Mouse (Mus musculus) MEL (cell line): ENCODE results near the gene Perp. TPM values are rescaled to one million over a fixed set of nuclear protein-coding genes. Genes with fewer than 3 reads are reported as not detected.
A peak's percentile ranks its signal among the peaks of the same experiment; 100 is the strongest.

Experiments used
- DNase-seq: peaks from one replicate; pipeline ENCODE4 v3.0.0; 2011; ENCODE audit warnings: low read depth, low spot score
- H3K27ac ChIP-seq: 2 replicates; pipeline ENCODE4 v1.5.1; 2012; ENCODE audit warnings: low read depth, mild to moderate bottlenecking, control low read depth, low read length, moderate library complexity; ENCODE audit not compliant: control insufficient read depth
- H3K27me3 ChIP-seq, 2 experiments: fragments of 150-350 bp in 1 of 2; sonication (generic) in 1 of 2; 2 replicates each; pipeline ENCODE4 v1.6.1; 2012; ENCODE audit warnings: low read length in 2 of 2, mild to moderate bottlenecking in 2 of 2, improper control_type of control experiment in 1 of 2, moderate library complexity in 1 of 2; ENCODE audit not compliant: insufficient read depth in 2 of 2, control insufficient read depth in 1 of 2
- H3K36me3 ChIP-seq, 2 experiments: 2 replicates each; pipeline ENCODE4 v1.6.1; 2012 to 2014; ENCODE audit warnings: low read length in 2 of 2, improper control_type of control experiment in 1 of 2, inconsistent platforms in 1 of 2, mild to moderate bottlenecking in 1 of 2; ENCODE audit not compliant: insufficient read depth in 2 of 2, control insufficient read depth in 1 of 2
- H3K4me1 ChIP-seq, 2 experiments: fragments of 150-350 bp in 1 of 2; sonication (generic) in 1 of 2; 2 replicates each; pipeline ENCODE4 v1.6.1; 2012; ENCODE audit warnings: low read length in 2 of 2, improper control_type of control experiment in 1 of 2, mild to moderate bottlenecking in 1 of 2; ENCODE audit not compliant: insufficient read depth in 2 of 2, control insufficient read depth in 1 of 2
- H3K4me3 ChIP-seq, 2 experiments: fragments of 150-350 bp in 1 of 2; sonication (generic) in 1 of 2; 2 replicates each; pipeline ENCODE4 v1.5.1; 2012; ENCODE audit warnings: low read depth in 2 of 2, low read length in 2 of 2, mild to moderate bottlenecking in 2 of 2, moderate library complexity in 2 of 2, control low read depth in 1 of 2, improper control_type of control experiment in 1 of 2; ENCODE audit not compliant: control insufficient read depth in 1 of 2, insufficient read depth in 1 of 2
- H3K79me2 ChIP-seq: 2 replicates; pipeline ENCODE4 v1.6.1; 2012; ENCODE audit warnings: mild to moderate bottlenecking, low read length, moderate library complexity; ENCODE audit not compliant: control insufficient read depth, poor library complexity, insufficient read depth
- H3K9ac ChIP-seq: 2 replicates; pipeline ENCODE4 v1.6.1; 2012; ENCODE audit warnings: low read depth, mild to moderate bottlenecking, control low read depth, low read length, moderate library complexity; ENCODE audit not compliant: control insufficient read depth, poor library complexity, severe bottlenecking
- H3K9me3 ChIP-seq: fragments of 150-350 bp; sonication (generic); replicated peaks from 2 replicates; pipeline ENCODE4 v1.6.1; 2012; ENCODE audit warnings: mild to moderate bottlenecking, low read length, improper control_type of control experiment, moderate library complexity; ENCODE audit not compliant: insufficient read depth
- BHLHE40 ChIP-seq: IDR thresholded peaks from 2 replicates; pipeline ENCODE4 v1.6.1; 2012; ENCODE audit warnings: low read depth, mild to moderate bottlenecking, inconsistent platforms, low read length, improper control_type of control experiment, borderline replicate concordance
- CTCF ChIP-seq, 3 experiments: IDR thresholded peaks in 2 of 3; conservative IDR thresholded peaks in 1 of 3; 2 replicates each; pipeline ENCODE4 v1.5.1; 2011 to 2012; ENCODE audit warnings: low read length in 3 of 3, low read depth in 2 of 3, mild to moderate bottlenecking in 2 of 3, improper control_type of control experiment in 1 of 3, inconsistent platforms in 1 of 3, mixed read lengths in 1 of 3, moderate library complexity in 1 of 3; ENCODE audit not compliant: control insufficient read depth in 1 of 3, insufficient read depth in 1 of 3, poor library complexity in 1 of 3, severe bottlenecking in 1 of 3
- E2F4 ChIP-seq: IDR thresholded peaks from 2 replicates; pipeline ENCODE4 v1.6.1; 2011; ENCODE audit warnings: low read depth, low read length, improper control_type of control experiment, borderline replicate concordance
- EP300 ChIP-seq, 2 experiments: IDR thresholded peaks; 2 replicates each; pipeline ENCODE4 v1.6.1; 2011; ENCODE audit warnings: improper control_type of control experiment in 2 of 2, low read length in 2 of 2, low read depth in 1 of 2, mild to moderate bottlenecking in 1 of 2
- GATA1 ChIP-seq: IDR thresholded peaks from 2 replicates; pipeline ENCODE4 v1.6.1; 2011; ENCODE audit warnings: low read depth, low read length, improper control_type of control experiment
- HCFC1 ChIP-seq: IDR thresholded peaks from 2 replicates; pipeline ENCODE4 v1.6.1; 2012; ENCODE audit warnings: low read depth, mild to moderate bottlenecking, inconsistent platforms, low read length, improper control_type of control experiment, moderate library complexity
- JUND ChIP-seq: IDR thresholded peaks from 2 replicates; pipeline ENCODE4 v1.6.1; 2011; ENCODE audit warnings: low read depth, mild to moderate bottlenecking, improper control_type of control experiment, low read length
- MAX ChIP-seq: IDR thresholded peaks from 2 replicates; pipeline ENCODE4 v1.6.1; 2011; ENCODE audit warnings: low read length, improper control_type of control experiment
- MEF2A ChIP-seq: IDR thresholded peaks from 2 replicates; pipeline ENCODE4 v1.6.1; 2014; ENCODE audit warnings: low read depth, mild to moderate bottlenecking, inconsistent platforms, low read length, improper control_type of control experiment; ENCODE audit not compliant: poor library complexity, insufficient replicate concordance, severe bottlenecking; ENCODE audit errors: extremely low read depth
- MYC ChIP-seq: IDR thresholded peaks from 2 replicates; pipeline ENCODE4 v1.6.1; 2011; ENCODE audit warnings: low read depth, mild to moderate bottlenecking, low read length, improper control_type of control experiment, moderate library complexity
- NRF1 ChIP-seq: IDR thresholded peaks from 2 replicates; pipeline ENCODE4 v1.6.1; 2014; ENCODE audit warnings: low read depth, mild to moderate bottlenecking, inconsistent platforms, low read length, improper control_type of control experiment, moderate library complexity; ENCODE audit not compliant: poor library complexity, insufficient read depth, severe bottlenecking
- POLR2A ChIP-seq, 2 experiments: IDR thresholded peaks; 2 replicates each; pipeline ENCODE4 v1.6.1; 2011 to 2012; ENCODE audit warnings: low read length in 2 of 2, mild to moderate bottlenecking in 2 of 2, control low read depth in 1 of 2, improper control_type of control experiment in 1 of 2, low read depth in 1 of 2, moderate library complexity in 1 of 2; ENCODE audit not compliant: control insufficient read depth in 1 of 2, insufficient read depth in 1 of 2, poor library complexity in 1 of 2
- POLR2AphosphoS5 ChIP-seq: IDR thresholded peaks from 2 replicates; pipeline ENCODE4 v1.6.1; 2012; ENCODE audit warnings: low read depth, borderline replicate concordance, mild to moderate bottlenecking, inconsistent platforms, low read length, moderate library complexity, mixed read lengths
- RAD21 ChIP-seq: IDR thresholded peaks from 2 replicates; pipeline ENCODE4 v1.6.1; 2011; ENCODE audit warnings: mild to moderate bottlenecking, low read depth, low read length, improper control_type of control experiment
- RCOR1 ChIP-seq: IDR thresholded peaks from 2 replicates; pipeline ENCODE4 v1.6.1; 2012; ENCODE audit warnings: low read depth, mild to moderate bottlenecking, inconsistent platforms, low read length, improper control_type of control experiment
- SMC3 ChIP-seq: IDR thresholded peaks from 2 replicates; pipeline ENCODE4 v1.6.1; 2011; ENCODE audit warnings: low read depth, low read length, improper control_type of control experiment
- TAL1 ChIP-seq: IDR thresholded peaks from 2 replicates; pipeline ENCODE4 v1.6.1; 2012; ENCODE audit warnings: mild to moderate bottlenecking, inconsistent platforms, low read length, moderate library complexity, mixed read lengths
- TCF12 ChIP-seq: IDR thresholded peaks from 2 replicates; pipeline ENCODE4 v1.6.1; 2014; ENCODE audit warnings: low read depth, mild to moderate bottlenecking, inconsistent platforms, low read length, improper control_type of control experiment, moderate library complexity
- USF1 ChIP-seq: IDR thresholded peaks from 2 replicates; pipeline ENCODE4 v1.6.1; 2014; ENCODE audit warnings: low read depth, mild to moderate bottlenecking, inconsistent platforms, low read length, improper control_type of control experiment, moderate library complexity
- ZMIZ1 ChIP-seq: IDR thresholded peaks from 2 replicates; pipeline ENCODE4 v1.6.1; 2012; ENCODE audit warnings: low read depth, mild to moderate bottlenecking, inconsistent platforms, low read length, improper control_type of control experiment, moderate library complexity
- ZNF384 ChIP-seq: IDR thresholded peaks from 2 replicates; pipeline ENCODE4 v1.6.1; 2012; ENCODE audit warnings: low read depth, mild to moderate bottlenecking, inconsistent platforms, low read length, improper control_type of control experiment
- polyA plus RNA-seq, 2 experiments: library from polyadenylated mRNA; stranded (reverse) in 1 of 2; unstranded in 1 of 2; fragments of >175 nt in 1 of 2; fragments of >200 nt in 1 of 2; gene quantifications; 2 replicates each; pipeline versions ENCODE4 v1.2.1 to v1.2.4; 2012; ENCODE audit warnings: low replicate concordance in 2 of 2, low read depth in 1 of 2; ENCODE audit not compliant: insufficient read length in 2 of 2, insufficient read depth in 1 of 2, missing spikeins in 1 of 2
- total RNA-seq: library from RNA; depleted of rRNA; stranded (reverse); fragments of 300-350 nt; gene quantifications from 2 replicates; pipeline ENCODE4 v1.2.3, GENCODE M21; 2012

Perp gene
- total and polyA plus RNA-seq, 3 experiments = not detected

GRCm38 (mm10) chr10:18861418-18861817, 16.6 kb downstream of the Perp start:
- TF ChIP-seq ZMIZ1 (no peak), E2F4 (no peak), RAD21 (no peak), POLR2AphosphoS5 (no peak), TCF12 (no peak)
- DNase-seq = no peak
- H3K27ac ChIP-seq = no peak overlapping the region
- H3K9me3 ChIP-seq = no peaks in the 10 kb centered on the region
- H3K27me3 ChIP-seq = peaks cover 0 to under 1% of the 10 kb centered on the region in 2 experiments; a peak in 1 of 4 replicates
- no peaks in the 10 kb centered on the region for H3K36me3 ChIP-seq
- H3K4me3 ChIP-seq = no peak overlapping the region
- H3K79me2 ChIP-seq = no peaks in the 10 kb centered on the region
- H3K9ac ChIP-seq = no peak overlapping the region
- H3K4me1 ChIP-seq = no peaks in the 10 kb centered on the region

DNA sequence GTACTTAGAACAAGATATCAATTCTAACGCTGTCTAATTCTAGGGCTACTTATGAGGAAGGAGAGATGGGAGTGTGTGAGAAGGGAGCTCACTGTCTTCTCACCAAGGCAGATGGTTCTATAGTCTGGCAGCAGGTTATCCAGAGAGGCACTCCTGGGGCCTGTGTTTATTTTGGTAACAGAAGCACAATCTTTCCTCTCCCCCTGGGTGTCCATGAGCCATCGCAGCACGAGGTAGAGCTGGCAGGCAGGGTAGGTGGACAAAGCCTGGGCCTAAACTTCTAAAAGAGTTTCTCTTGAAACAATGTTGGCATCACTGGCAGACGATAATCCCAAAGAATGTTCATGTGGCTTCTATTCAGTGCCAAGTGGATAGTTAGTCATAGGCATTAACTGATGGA, 18.5 kb downstream of the Perp start:
- no peak overlapping the region for H3K4me3 ChIP-seq
- no peak for DNase-seq
- no peaks in the 10 kb centered on the region for H3K9me3 ChIP-seq
- H3K9ac ChIP-seq = no peak overlapping the region
- H3K79me2 ChIP-seq = no peaks in the 10 kb centered on the region
- H3K4me1 ChIP-seq = no peaks in the 10 kb centered on the region
- no peaks in the 10 kb centered on the region; a peak in 1 of 4 replicates for H3K27me3 ChIP-seq
- no peak for TF ChIP-seq CTCF (IDR thresholded peaks at IDR 0.05 in 2 of 3, conservative IDR thresholded peaks at IDR 0.05 in 1 of 3; ENCODE audit: control insufficient read depth in 1 of 3, insufficient read depth in 1 of 3, low read depth in 2 of 3, low read length in 3 of 3, poor library complexity in 1 of 3, severe bottlenecking in 1 of 3)
- TF ChIP-seq TCF12 = no peak
- TF ChIP-seq RCOR1 = no peak
- no peak overlapping the region for H3K27ac ChIP-seq
- H3K36me3 ChIP-seq = no peaks in the 10 kb centered on the region

DNA sequence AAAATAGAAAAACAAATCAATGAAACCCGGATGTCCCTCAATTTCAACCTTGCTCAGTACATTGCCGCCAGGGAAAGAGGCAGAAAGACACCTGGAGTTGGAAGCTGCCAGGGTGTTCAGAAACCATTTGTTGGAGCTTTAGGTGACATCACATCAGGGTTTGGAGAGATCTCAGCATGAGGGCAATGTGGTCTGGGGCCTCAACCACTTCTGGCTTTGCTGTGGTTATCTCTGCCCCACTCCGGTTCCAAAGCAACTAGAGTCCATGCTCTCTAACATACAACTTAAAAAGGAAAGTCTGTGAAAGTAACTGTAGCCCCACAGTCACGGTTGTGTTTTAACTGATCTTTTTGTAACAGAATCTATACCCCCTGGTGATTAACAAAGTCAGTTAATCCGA, 19.9 kb downstream of the Perp start:
- Histone ChIP-seq H3K4me1 (no peaks in the 10 kb centered on the region), H3K36me3 (no peaks in the 10 kb centered on the region), H3K9ac (no peak overlapping the region), H3K27me3 (no peaks in the 10 kb centered on the region; a peak in 1 of 4 replicates), H3K27ac (no peak overlapping the region), H3K4me3 (no peak overlapping the region), H3K79me2 (no peaks in the 10 kb centered on the region), H3K9me3 (no peaks in the 10 kb centered on the region)
- DNase-seq = no peak
- TF ChIP-seq USF1 (no peak), SMC3 (no peak)

- Histone ChIP-seq H3K4me3 (no peak overlapping the region), H3K27me3 (no peaks in the 10 kb centered on the region; a peak in 1 of 4 replicates), H3K9ac (no peak overlapping the region), H3K9me3 (no peaks in the 10 kb centered on the region), H3K27ac (no peak overlapping the region), H3K4me1 (peaks cover 0 to 5% of the 10 kb centered on the region in 2 experiments; a peak in 3 of 4 replicates), H3K79me2 (no peaks in the 10 kb centered on the region), H3K36me3 (peaks cover 0 to 2% of the 10 kb centered on the region in 2 experiments; a peak in 2 of 4 replicates)
- TF ChIP-seq GATA1 = no peak
- TF ChIP-seq HCFC1 = no peak
- no peak for TF ChIP-seq MAX
- no peak for TF ChIP-seq MEF2A
- no peak for TF ChIP-seq ZNF384
- TF ChIP-seq NRF1 = no peak
- TF ChIP-seq BHLHE40 = no peak
- TF ChIP-seq TAL1 = no peak
- TF ChIP-seq E2F4 = no peak
- TF ChIP-seq ZMIZ1 = no peak
- TF ChIP-seq MYC = no peak
- TF ChIP-seq EP300 (IDR thresholded peaks at IDR 0.05; ENCODE audit: low read depth in 1 of 2, low read length in 2 of 2) = no peak
- TF ChIP-seq JUND = no peak
- no peak for TF ChIP-seq POLR2A (IDR thresholded peaks at IDR 0.05; ENCODE audit: control insufficient read depth in 1 of 2, insufficient read depth in 1 of 2, low read depth in 1 of 2, low read length in 2 of 2, poor library complexity in 1 of 2)
- DNase-seq = peak; percentile 23
Measured at GRCm38 (mm10) chr10:18870990-18871389, 26.2 kb downstream of the Perp start.
